Mouse (Mus musculus): ENCODE results near the gene AI464131. TPM values are rescaled to one million over a fixed set of nuclear protein-coding genes. Genes with fewer than 3 reads are reported as not detected.

AI464131 gene
- total RNA-seq, 1 experiment = 6.4 TPM

DNA sequence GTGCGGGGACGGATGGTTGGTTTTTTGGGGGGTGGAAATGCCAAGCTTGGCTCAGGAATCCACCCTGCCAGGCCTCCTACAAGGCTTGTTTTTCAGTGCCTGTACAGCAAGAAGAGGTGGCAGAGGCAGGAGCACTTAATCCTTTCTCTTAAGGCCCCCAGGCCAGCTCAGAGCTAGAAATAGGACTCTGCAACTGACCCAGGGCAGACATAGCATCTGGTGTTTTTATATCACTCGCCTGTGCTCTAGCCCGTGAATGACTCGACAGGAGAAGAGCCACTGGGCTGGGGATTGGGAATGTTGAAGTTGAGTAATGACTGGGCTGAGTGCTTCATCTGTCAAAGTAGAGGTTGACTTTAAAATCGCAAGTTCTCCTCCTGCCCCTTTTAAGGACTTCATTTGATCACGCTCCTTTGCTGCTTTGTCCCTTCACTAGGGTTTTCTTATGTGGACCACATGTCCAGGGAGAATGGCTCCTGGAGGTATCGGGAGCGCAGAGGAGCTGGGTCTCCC, 25.2 kb downstream of the AI464131 start:
- H3K9ac ChIP-seq (ENCODE audit: insufficient read depth, low read depth, low read length, poor library complexity, severe bottlenecking) = no peak overlapping the region
- peaks cover 3% of the 10 kb centered on the region; the same call in 1 of the 2 replicates for H3K36me3 ChIP-seq (ENCODE audit: control insufficient read depth, insufficient read depth, low read length, poor library complexity, severe bottlenecking)
- TF ChIP-seq MAFK (IDR thresholded peaks at IDR 0.05; ENCODE audit: insufficient read depth, low read depth, low read length) (no peak), ZC3H11A (IDR thresholded peaks at IDR 0.05; ENCODE audit: borderline replicate concordance, low read depth, low read length) (no peak), CHD2 (IDR thresholded peaks at IDR 0.05; ENCODE audit: low read depth, low read length) (no peak), HCFC1 (IDR thresholded peaks at IDR 0.05; ENCODE audit: borderline replicate concordance, insufficient read depth, low read length) (no peak), ZNF384 (IDR thresholded peaks at IDR 0.05; ENCODE audit: low read depth, low read length) (no peak)
- no peaks in the 10 kb centered on the region for H3K4me1 ChIP-seq (ENCODE audit: control insufficient read depth in 2 of 2, insufficient read depth in 2 of 2, low read length in 2 of 2, poor library complexity in 1 of 2)
- in situ Hi-C loops (cut with MboI; ENCODE audit: low sequenced_read_pairs in 2 of 2, unreplicated experiment in 2 of 2) = no loop called here
- DNase-seq (ENCODE audit: low read depth, low spot score) = no peak
- no peak overlapping the region for H3K27ac ChIP-seq (ENCODE audit: insufficient read depth, low read depth, low read length, poor library complexity, severe bottlenecking)
- H3K4me3 ChIP-seq (ENCODE audit: insufficient read depth in 1 of 2, low read depth in 1 of 2, low read length in 2 of 2, poor library complexity in 1 of 2, severe bottlenecking in 1 of 2) = no peak overlapping the region
- H3K9me3 ChIP-seq (ENCODE audit: control insufficient read depth, insufficient read depth, low read depth, low read length) = no peaks in the 10 kb centered on the region

DNA sequence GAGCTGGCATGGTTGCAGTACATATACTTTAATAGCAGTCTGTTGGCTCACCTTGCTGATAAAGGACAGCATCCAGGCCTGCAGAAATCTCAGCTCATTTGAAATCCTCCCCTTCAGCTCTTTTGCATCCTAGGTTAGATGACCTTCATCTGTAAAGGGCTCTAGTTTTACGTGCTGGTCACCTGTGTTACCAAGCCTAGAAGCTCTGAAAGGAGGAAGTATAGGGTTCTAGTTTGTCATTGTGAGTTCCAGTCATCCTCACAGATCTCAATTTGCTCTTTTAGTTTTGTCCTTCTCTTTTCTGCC, 31.5 kb downstream of the AI464131 start:
- 0 out of 4 replicates have a peak, but pooled peaks cover 0 to 2% of the 10 kb centered on the region in 2 experiments for H3K4me1 ChIP-seq (ENCODE audit: control insufficient read depth in 2 of 2, insufficient read depth in 2 of 2, low read length in 2 of 2, poor library complexity in 1 of 2)
- no peak overlapping the region for H3K27ac ChIP-seq (ENCODE audit: insufficient read depth, low read depth, low read length, poor library complexity, severe bottlenecking)
- no peak overlapping the region for H3K4me3 ChIP-seq (ENCODE audit: insufficient read depth in 1 of 2, low read depth in 1 of 2, low read length in 2 of 2, poor library complexity in 1 of 2, severe bottlenecking in 1 of 2)
- TF ChIP-seq ZC3H11A (IDR thresholded peaks at IDR 0.05; ENCODE audit: borderline replicate concordance, low read depth, low read length) = no peak
- TF ChIP-seq MAFK (IDR thresholded peaks at IDR 0.05; ENCODE audit: insufficient read depth, low read depth, low read length) = no peak
- TF ChIP-seq CHD2 (IDR thresholded peaks at IDR 0.05; ENCODE audit: low read depth, low read length) = no peak
- no peak for TF ChIP-seq HCFC1 (IDR thresholded peaks at IDR 0.05; ENCODE audit: borderline replicate concordance, insufficient read depth, low read length)
- no peaks in the 10 kb centered on the region for H3K9me3 ChIP-seq (ENCODE audit: control insufficient read depth, insufficient read depth, low read depth, low read length)
- H3K36me3 ChIP-seq (ENCODE audit: control insufficient read depth, insufficient read depth, low read length, poor library complexity, severe bottlenecking) = no peaks in the 10 kb centered on the region
- DNase-seq (ENCODE audit: low read depth, low spot score) = no peak
- H3K9ac ChIP-seq (ENCODE audit: insufficient read depth, low read depth, low read length, poor library complexity, severe bottlenecking) = no peak overlapping the region
- in situ Hi-C loops (cut with MboI; ENCODE audit: low sequenced_read_pairs in 2 of 2, unreplicated experiment in 2 of 2) = no loop called here

- H3K9me3 ChIP-seq (ENCODE audit: control insufficient read depth, insufficient read depth, low read depth, low read length) = no peaks in the 10 kb centered on the region
- H3K27ac ChIP-seq (ENCODE audit: insufficient read depth, low read depth, low read length, poor library complexity, severe bottlenecking) = no peak overlapping the region
- H3K4me3 ChIP-seq (ENCODE audit: insufficient read depth in 1 of 2, low read depth in 1 of 2, low read length in 2 of 2, poor library complexity in 1 of 2, severe bottlenecking in 1 of 2) = no peak overlapping the region
- H3K36me3 ChIP-seq (ENCODE audit: control insufficient read depth, insufficient read depth, low read length, poor library complexity, severe bottlenecking) = no peaks in the 10 kb centered on the region
- in situ Hi-C loops (cut with MboI; ENCODE audit: low sequenced_read_pairs in 2 of 2, unreplicated experiment in 2 of 2) = no loop called here
- 0 out of 4 replicates have a peak, but pooled peaks cover 2% of the 10 kb centered on the region in 2 experiments for H3K4me1 ChIP-seq (ENCODE audit: control insufficient read depth in 2 of 2, insufficient read depth in 2 of 2, low read length in 2 of 2, poor library complexity in 1 of 2)
- no peak overlapping the region for H3K9ac ChIP-seq (ENCODE audit: insufficient read depth, low read depth, low read length, poor library complexity, severe bottlenecking)
- no peak for DNase-seq (ENCODE audit: low read depth, low spot score)
- TF ChIP-seq ZC3H11A (IDR thresholded peaks at IDR 0.05; ENCODE audit: borderline replicate concordance, low read depth, low read length) (no peak), CHD2 (IDR thresholded peaks at IDR 0.05; ENCODE audit: low read depth, low read length) (no peak), HCFC1 (IDR thresholded peaks at IDR 0.05; ENCODE audit: borderline replicate concordance, insufficient read depth, low read length) (peak; percentile 9; the same call in 1 of the 2 replicates), MAFK (IDR thresholded peaks at IDR 0.05; ENCODE audit: insufficient read depth, low read depth, low read length) (no peak), ZNF384 (IDR thresholded peaks at IDR 0.05; ENCODE audit: low read depth, low read length) (no peak)
Measured at GRCm38 (mm10) chr4:41470684-41471383, 32.0 kb downstream of the AI464131 start.

DNA sequence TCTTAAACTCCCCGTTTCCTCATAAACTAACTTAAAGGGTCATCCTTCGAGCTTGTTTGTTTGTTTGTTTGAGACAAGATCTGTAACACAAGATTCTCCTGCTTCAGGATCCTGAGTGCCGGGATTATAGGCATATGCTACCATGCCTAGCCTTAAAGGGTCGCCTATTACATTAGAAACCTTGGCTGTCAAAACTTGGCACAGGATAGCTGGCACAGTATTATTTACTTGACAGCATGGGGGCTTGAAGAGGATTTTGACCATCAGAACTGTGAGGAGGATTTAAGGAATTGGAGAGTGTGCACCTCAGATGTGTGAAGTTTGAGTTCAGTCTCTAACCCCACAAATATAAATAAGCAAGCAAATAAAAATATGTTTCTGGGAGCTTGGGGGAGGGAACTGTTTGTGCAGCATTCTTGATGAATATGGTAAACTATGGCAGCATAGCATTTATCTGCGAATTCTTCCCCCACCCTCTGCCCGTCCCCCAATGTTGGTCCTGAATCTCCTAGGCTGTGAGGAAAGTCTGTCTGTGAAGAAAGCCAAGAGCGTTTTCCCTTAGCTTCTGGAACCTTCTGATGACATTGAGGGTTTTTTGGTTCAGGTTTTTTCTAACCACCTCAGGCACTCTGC, 32.7 kb downstream of the AI464131 start:
- no peak overlapping the region for H3K9ac ChIP-seq (ENCODE audit: insufficient read depth, low read depth, low read length, poor library complexity, severe bottlenecking)
- no peak overlapping the region for H3K27ac ChIP-seq (ENCODE audit: insufficient read depth, low read depth, low read length, poor library complexity, severe bottlenecking)
- TF ChIP-seq ZNF384 (IDR thresholded peaks at IDR 0.05; ENCODE audit: low read depth, low read length) (no peak), CHD2 (IDR thresholded peaks at IDR 0.05; ENCODE audit: low read depth, low read length) (no peak), MAFK (IDR thresholded peaks at IDR 0.05; ENCODE audit: insufficient read depth, low read depth, low read length) (no peak), HCFC1 (IDR thresholded peaks at IDR 0.05; ENCODE audit: borderline replicate concordance, insufficient read depth, low read length) (no peak), ZC3H11A (IDR thresholded peaks at IDR 0.05; ENCODE audit: borderline replicate concordance, low read depth, low read length) (no peak)
- 0 out of 4 replicates have a peak, but pooled peaks cover 2 to 3% of the 10 kb centered on the region in 2 experiments for H3K4me1 ChIP-seq (ENCODE audit: control insufficient read depth in 2 of 2, insufficient read depth in 2 of 2, low read length in 2 of 2, poor library complexity in 1 of 2)
- H3K36me3 ChIP-seq (ENCODE audit: control insufficient read depth, insufficient read depth, low read length, poor library complexity, severe bottlenecking) = no peaks in the 10 kb centered on the region
- H3K4me3 ChIP-seq (ENCODE audit: insufficient read depth in 1 of 2, low read depth in 1 of 2, low read length in 2 of 2, poor library complexity in 1 of 2, severe bottlenecking in 1 of 2) = no peak overlapping the region
- no peak for DNase-seq (ENCODE audit: low read depth, low spot score)
- no peaks in the 10 kb centered on the region for H3K9me3 ChIP-seq (ENCODE audit: control insufficient read depth, insufficient read depth, low read depth, low read length)
- in situ Hi-C loops (cut with MboI; ENCODE audit: low sequenced_read_pairs in 2 of 2, unreplicated experiment in 2 of 2) = no loop called here

Measured in ES-E14 (cell line).